Mouse (Mus musculus): ENCODE data around the gene Actl10. TPM values are rescaled to one million over a fixed set of nuclear protein-coding genes. Genes with fewer than 3 reads are reported as not detected.

The Actl10 gene
- polyA plus RNA-seq, 1 experiment = not detected

GRCm38 (mm10) chr2:154555235-154555634 lies 3.7 kb downstream of the Actl10 start:
- 91% methylated on average over 6 of the region's 6 CpGs for WGBS
- Histone ChIP-seq H3K4me3 (replicated peaks; ENCODE audit: control insufficient read depth, low read depth, low read length) (no peak overlapping the region), H3K4me1 (ENCODE audit: control insufficient read depth, insufficient read depth, low read length) (peaks cover 2% of the 10 kb centered on the region; the same call in 1 of the 2 replicates), H3K27ac (ENCODE audit: control insufficient read depth, insufficient read depth, low read depth, low read length, poor library complexity) (no peak overlapping the region)
- TF ChIP-seq POLR2A (IDR thresholded peaks at IDR 0.05; ENCODE audit: borderline replicate concordance, control insufficient read depth, low read depth, low read length) (no peak), CTCF (IDR thresholded peaks at IDR 0.05; ENCODE audit: control insufficient read depth, insufficient read depth, low read length) (no peak)

- TF ChIP-seq POLR2A (IDR thresholded peaks at IDR 0.05; ENCODE audit: borderline replicate concordance, control insufficient read depth, low read depth, low read length) = no peak
- no peak for TF ChIP-seq CTCF (IDR thresholded peaks at IDR 0.05; ENCODE audit: control insufficient read depth, insufficient read depth, low read length)
- 66% methylated on average over 5 of the region's 5 CpGs for WGBS
Measured at GRCm38 (mm10) chr2:154557184-154557832, 5.7 kb downstream of the Actl10 start.

GRCm38 (mm10) chr2:154558264-154559039 lies 6.9 kb downstream of the Actl10 start, which contains the start of gene Necab3:
Necab3 (minus strand) TSS chr2:154558890.
- Histone ChIP-seq H3K4me3 (replicated peaks; ENCODE audit: control insufficient read depth, low read depth, low read length) (no peak within 1 kb of the TSS), H3K4me1 (ENCODE audit: control insufficient read depth, insufficient read depth, low read length) (no peaks in the 10 kb centered on the region), H3K27ac (ENCODE audit: control insufficient read depth, insufficient read depth, low read depth, low read length, poor library complexity) (no peak within 1 kb of the TSS)
- WGBS = 5% methylated on average over 34 of the region's 34 CpGs
- TF ChIP-seq POLR2A (IDR thresholded peaks at IDR 0.05; ENCODE audit: borderline replicate concordance, control insufficient read depth, low read depth, low read length) (peak; percentile 26; the same call in 1 of the 2 replicates), CTCF (IDR thresholded peaks at IDR 0.05; ENCODE audit: control insufficient read depth, insufficient read depth, low read length) (no peak)

More at GRCm38 (mm10) chr2:154557184-154557832, 5.7 kb downstream of the Actl10 start:
- H3K27ac ChIP-seq (ENCODE audit: control insufficient read depth, insufficient read depth, low read depth, low read length, poor library complexity) = no peak overlapping the region
- 0 out of 2 replicates have a peak, but pooled peaks cover 1% of the 10 kb centered on the region for H3K4me1 ChIP-seq (ENCODE audit: control insufficient read depth, insufficient read depth, low read length)
- H3K4me3 ChIP-seq (replicated peaks; ENCODE audit: control insufficient read depth, low read depth, low read length) = no peak overlapping the region

- H3K27ac ChIP-seq (ENCODE audit: control insufficient read depth, insufficient read depth, low read depth, low read length, poor library complexity) = no peak overlapping the region
- no peak overlapping the region for H3K4me3 ChIP-seq (replicated peaks; ENCODE audit: control insufficient read depth, low read depth, low read length)
- no peaks in the 10 kb centered on the region for H3K4me1 ChIP-seq (ENCODE audit: control insufficient read depth, insufficient read depth, low read length)
- 92% methylated on average over 18 of the region's 22 CpGs for WGBS
- TF ChIP-seq CTCF (IDR thresholded peaks at IDR 0.05; ENCODE audit: control insufficient read depth, insufficient read depth, low read length) = no peak
- TF ChIP-seq POLR2A (IDR thresholded peaks at IDR 0.05; ENCODE audit: borderline replicate concordance, control insufficient read depth, low read depth, low read length) = no peak
Measured at GRCm38 (mm10) chr2:154563612-154564170, 12.1 kb downstream of the Actl10 start.

- Histone ChIP-seq H3K4me3 (replicated peaks; ENCODE audit: control insufficient read depth, low read depth, low read length) (no peak overlapping the region), H3K27ac (ENCODE audit: control insufficient read depth, insufficient read depth, low read depth, low read length, poor library complexity) (no peak overlapping the region), H3K4me1 (ENCODE audit: control insufficient read depth, insufficient read depth, low read length) (no peaks in the 10 kb centered on the region)
- no peak for TF ChIP-seq POLR2A (IDR thresholded peaks at IDR 0.05; ENCODE audit: borderline replicate concordance, control insufficient read depth, low read depth, low read length)
- TF ChIP-seq CTCF (IDR thresholded peaks at IDR 0.05; ENCODE audit: control insufficient read depth, insufficient read depth, low read length) = no peak
- 88% methylated on average over 3 of the region's 3 CpGs for WGBS
Measured at GRCm38 (mm10) chr2:154565562-154565961, 14.0 kb downstream of the Actl10 start.

GRCm38 (mm10) chr2:154566641-154567040 lies 15.1 kb downstream of the Actl10 start:
- TF ChIP-seq CTCF (IDR thresholded peaks at IDR 0.05; ENCODE audit: control insufficient read depth, insufficient read depth, low read length) = no peak
- no peak for TF ChIP-seq POLR2A (IDR thresholded peaks at IDR 0.05; ENCODE audit: borderline replicate concordance, control insufficient read depth, low read depth, low read length)
- no peak overlapping the region for H3K27ac ChIP-seq (ENCODE audit: control insufficient read depth, insufficient read depth, low read depth, low read length, poor library complexity)
- H3K4me3 ChIP-seq (replicated peaks; ENCODE audit: control insufficient read depth, low read depth, low read length) = no peak overlapping the region
- H3K4me1 ChIP-seq (ENCODE audit: control insufficient read depth, insufficient read depth, low read length) = peaks cover 1% of the 10 kb centered on the region; the same call in 1 of the 2 replicates
- WGBS = 86% methylated on average over 8 of the region's 8 CpGs

GRCm38 (mm10) chr2:154567766-154568165 lies 16.2 kb downstream of the Actl10 start:
- no peak overlapping the region for H3K27ac ChIP-seq (ENCODE audit: control insufficient read depth, insufficient read depth, low read depth, low read length, poor library complexity)
- peaks cover 1% of the 10 kb centered on the region; the same call in 1 of the 2 replicates for H3K4me1 ChIP-seq (ENCODE audit: control insufficient read depth, insufficient read depth, low read length)
- TF ChIP-seq POLR2A (IDR thresholded peaks at IDR 0.05; ENCODE audit: borderline replicate concordance, control insufficient read depth, low read depth, low read length) (no peak), CTCF (IDR thresholded peaks at IDR 0.05; ENCODE audit: control insufficient read depth, insufficient read depth, low read length) (no peak)
- H3K4me3 ChIP-seq (replicated peaks; ENCODE audit: control insufficient read depth, low read depth, low read length) = no peak overlapping the region
- WGBS = 95% methylated on average over 2 of the region's 2 CpGs
